Mouse (Mus musculus): Measurements from ENCODE around the gene Tnfsf11.

DNA sequence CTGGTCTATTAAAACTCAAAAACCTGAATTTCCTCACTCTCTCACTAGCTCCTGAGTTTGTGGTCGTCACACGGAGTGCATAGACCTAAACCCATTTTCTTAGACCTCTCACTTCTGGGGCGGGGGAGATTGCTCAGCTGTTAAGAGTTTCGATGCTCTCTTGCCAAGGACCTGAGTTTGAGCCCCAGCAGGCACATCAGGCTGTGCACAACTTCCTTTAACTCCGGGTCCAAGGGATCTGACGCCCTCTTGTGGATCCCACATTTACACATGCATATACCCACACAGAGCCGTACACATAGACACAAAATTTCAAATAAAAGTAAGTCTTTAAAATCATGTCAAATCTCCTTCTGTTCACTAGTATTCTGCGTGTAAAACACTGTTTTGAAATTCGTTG is 15.1 kb upstream of the Tnfsf11 start:
- no peak for TF ChIP-seq CTCF (IDR thresholded peaks at IDR 0.05; ENCODE audit: borderline replicate concordance, extremely low read depth, insufficient read depth, insufficient read length)
- no peak for TF ChIP-seq POLR2A (IDR thresholded peaks at IDR 0.05; ENCODE audit: borderline replicate concordance, extremely low read depth, insufficient read depth, insufficient read length, poor library complexity, severe bottlenecking)

All from brain, embryonic 14.5 days (tissue).